Mouse (Mus musculus) hindbrain, embryonic 16.5 days (tissue): Measurements from ENCODE around the gene Gm14412. TPM values are rescaled to one million over a fixed set of nuclear protein-coding genes. Genes with fewer than 3 reads are reported as not detected.
"Not testable (repeated sequence)": the region's sequence is repeated elsewhere in the genome, so short reads cannot be mapped to it uniquely, and the experiment has no call there.

ENCODE experiments used
- ATAC-seq: fragments of 200-750 bp; cut with Nextera tagmentation; 2 replicates; pipeline ENCODE4 v1.8.0; 2017; ENCODE audit warnings: moderate TSS enrichment, moderate library complexity
- H3K27ac ChIP-seq: fragments of 300-500 bp; sonication (generic); 2 replicates; pipeline ENCODE4 v1.5.1; 2014; ENCODE audit warnings: low read depth, mild to moderate bottlenecking, control low read depth, low read length, moderate library complexity
- H3K27me3 ChIP-seq: fragments of 300-500 bp; sonication (generic); replicated peaks from 2 replicates; pipeline ENCODE4 v1.6.1; 2014; ENCODE audit warnings: low read length; ENCODE audit not compliant: control insufficient read depth, insufficient read depth
- H3K36me3 ChIP-seq: fragments of 300-500 bp; sonication (generic); 2 replicates; pipeline ENCODE4 v1.6.1; 2014; ENCODE audit warnings: mild to moderate bottlenecking, low read length, moderate library complexity, mixed read lengths; ENCODE audit not compliant: control insufficient read depth, insufficient read depth
- H3K4me1 ChIP-seq: fragments of 300-500 bp; sonication (generic); 2 replicates; pipeline ENCODE4 v1.6.1; 2014; ENCODE audit warnings: low read depth, low read length; ENCODE audit not compliant: control insufficient read depth, insufficient read depth
- H3K4me2 ChIP-seq: fragments of 300-500 bp; sonication (generic); 2 replicates; pipeline ENCODE4 v1.6.1; 2014; ENCODE audit warnings: mild to moderate bottlenecking, low read length, control low read depth, moderate library complexity
- H3K4me3 ChIP-seq: fragments of 300-500 bp; sonication (generic); 2 replicates; pipeline ENCODE4 v1.5.1; 2014; ENCODE audit warnings: mild to moderate bottlenecking, low read length, control low read depth, moderate library complexity
- H3K9ac ChIP-seq: fragments of 300-500 bp; sonication (generic); 2 replicates; pipeline ENCODE4 v1.6.1; 2014; ENCODE audit warnings: low read depth, mild to moderate bottlenecking, control low read depth, low read length, moderate library complexity
- H3K9me3 ChIP-seq: fragments of 300-500 bp; sonication (generic); 2 replicates; pipeline ENCODE4 v1.6.1; 2014; ENCODE audit warnings: mild to moderate bottlenecking, low read length, moderate library complexity; ENCODE audit not compliant: control insufficient read depth
- WGBS: fragments of 180-500 bp; shearing (Covaris S2); extraction: QIAGEN DNeasy Blood & Tissue Kit; methylation state at CpG from one replicate; pipeline ENCODE4 v1.1.7; 2014; 5-methylcytosine and 5-hydroxymethylcytosine counted together
- polyA plus RNA-seq: library from polyadenylated mRNA; unstranded; fragments of >200 nt; fragmentation: Nextera tagmentation; extraction: Ambion mirVana; gene quantifications from 2 replicates; pipeline ENCODE4 v1.2.1, GENCODE M21; 2015

The Gm14412 gene
- polyA plus RNA-seq = 0.13 and 0.22 TPM in 2 replicates

GRCm38 (mm10) chr2:177324257-177324733 is at the start of gene Gm14412:
Gene Gm14412, minus strand, starts transcription at chr2:177324307.
- H3K9me3 ChIP-seq, H3K4me3 ChIP-seq, H3K27me3 ChIP-seq, H3K36me3 ChIP-seq, ATAC-seq, H3K4me2 ChIP-seq, H3K9ac ChIP-seq, H3K27ac ChIP-seq, H3K4me1 ChIP-seq: not testable (repeated sequence)
- WGBS = 93% methylated on average over 2 of the region's 2 CpGs

- not testable (repeated sequence) for H3K4me1 ChIP-seq, ATAC-seq, H3K27me3 ChIP-seq, H3K9me3 ChIP-seq, H3K36me3 ChIP-seq, H3K4me2 ChIP-seq, H3K9ac ChIP-seq, H3K27ac ChIP-seq, H3K4me3 ChIP-seq
- WGBS = 79% methylated on average over 3 of the region's 4 CpGs
Measured at GRCm38 (mm10) chr2:177329661-177330292, 5.7 kb upstream of the Gm14412 start.

GRCm38 (mm10) chr2:177321361-177321760 is 2.7 kb downstream of the Gm14412 start:
- H3K9me3 ChIP-seq, H3K9ac ChIP-seq, H3K36me3 ChIP-seq, H3K4me3 ChIP-seq, H3K4me1 ChIP-seq, H3K4me2 ChIP-seq, ATAC-seq, H3K27ac ChIP-seq, H3K27me3 ChIP-seq: not testable (repeated sequence)

- 76% methylated on average over 2 of the region's 2 CpGs for WGBS
- not testable (repeated sequence) for H3K27me3 ChIP-seq, H3K36me3 ChIP-seq, H3K9me3 ChIP-seq, H3K9ac ChIP-seq, H3K27ac ChIP-seq, H3K4me1 ChIP-seq, H3K4me2 ChIP-seq, H3K4me3 ChIP-seq, ATAC-seq
Measured at GRCm38 (mm10) chr2:177320786-177321320, 3.3 kb downstream of the Gm14412 start.

GRCm38 (mm10) chr2:177318996-177319395 is 5.1 kb downstream of the Gm14412 start:
- Histone ChIP-seq H3K27me3 (no peaks in the 10 kb centered on the region), H3K36me3 (no peaks in the 10 kb centered on the region), H3K9ac (no peak overlapping the region), H3K4me1 (no peaks in the 10 kb centered on the region), H3K4me3 (no peak overlapping the region), H3K4me2 (no peak overlapping the region), H3K9me3 (peaks cover 8% of the 10 kb centered on the region), H3K27ac (no peak overlapping the region)
- ATAC-seq = no peak
- 78% methylated on average over 1 of the region's 1 CpGs for WGBS

GRCm38 (mm10) chr2:177309627-177310026 is 14.5 kb downstream of the Gm14412 start:
- not testable (repeated sequence) for H3K4me2 ChIP-seq, H3K9ac ChIP-seq, ATAC-seq, H3K36me3 ChIP-seq, H3K27me3 ChIP-seq, H3K4me3 ChIP-seq, H3K27ac ChIP-seq, H3K4me1 ChIP-seq, H3K9me3 ChIP-seq
- 87% methylated on average over 4 of the region's 4 CpGs for whole genome bisulfite sequencing

GRCm38 (mm10) chr2:177304980-177305379 is 19.1 kb downstream of the Gm14412 start:
- H3K9ac ChIP-seq, H3K4me3 ChIP-seq, H3K4me1 ChIP-seq, H3K4me2 ChIP-seq, H3K27ac ChIP-seq, H3K36me3 ChIP-seq, H3K9me3 ChIP-seq, ATAC-seq, H3K27me3 ChIP-seq: not testable (repeated sequence)
- WGBS = no CpG with 5 or more reads among the region's 2 CpGs

- not testable (repeated sequence) for H3K4me2 ChIP-seq, H3K36me3 ChIP-seq, H3K4me3 ChIP-seq, H3K27me3 ChIP-seq, H3K9me3 ChIP-seq, H3K4me1 ChIP-seq, ATAC-seq, H3K9ac ChIP-seq, H3K27ac ChIP-seq
- 26% methylated on average over 3 of the region's 3 CpGs for WGBS
Measured at GRCm38 (mm10) chr2:177283701-177284100, 40.4 kb downstream of the Gm14412 start.

- not testable (repeated sequence) for ATAC-seq, H3K4me2 ChIP-seq, H3K9ac ChIP-seq, H3K27me3 ChIP-seq, H3K36me3 ChIP-seq, H3K4me3 ChIP-seq, H3K9me3 ChIP-seq, H3K27ac ChIP-seq, H3K4me1 ChIP-seq
- WGBS = 67% methylated on average over 1 of the region's 2 CpGs
Measured at GRCm38 (mm10) chr2:177277754-177278153, 46.4 kb downstream of the Gm14412 start.
